Comparison of ENCODE assay signal across 14 mouse cellular contexts in the genomic region with DNA sequence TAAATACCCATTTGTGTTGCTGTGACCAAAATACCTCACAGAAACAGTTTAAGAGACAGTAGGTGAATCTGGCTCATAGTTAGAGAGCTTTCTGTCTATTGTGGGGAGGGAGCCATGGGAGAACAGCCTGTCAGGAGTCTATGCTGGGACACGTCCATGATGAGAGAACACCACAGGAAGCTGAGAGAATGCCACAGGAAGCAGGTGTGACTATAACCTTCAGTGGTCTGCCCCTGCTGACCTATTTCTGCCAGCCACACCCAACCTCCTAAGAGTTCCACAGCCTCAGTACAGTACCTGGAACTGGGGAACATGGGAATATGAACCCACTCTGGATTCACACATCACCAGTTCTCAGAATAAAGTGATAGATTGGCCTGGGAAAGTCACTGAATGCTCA. TPM values are rescaled to one million over a fixed set of nuclear protein-coding genes. Genes with fewer than 3 reads are reported as not detected.
"Had no signal": no experiment of that assay in that cellular context is flagged by ENCODE, and none has a peak within 500 bp of the region (broad histone marks: within the 10 kb centered on the region; RNA-seq: fewer than 3 reads in every experiment).

No protein-coding gene starts in this region.

- H3K4me3 ChIP-seq: layer of hippocampus, adult 2 months; limb, embryonic 15.5 days; liver, embryonic 12.5 days; lung, embryonic 15.5 days; midbrain, embryonic 13.5 days; myocyte; neural tube, embryonic 12.5 days had no signal

- ATAC-seq: liver, embryonic 12.5 days; midbrain, embryonic 13.5 days had no signal

- H3K4me1 ChIP-seq: limb, embryonic 15.5 days; lung, embryonic 15.5 days; midbrain, embryonic 13.5 days; neural tube, embryonic 12.5 days had no signal

- DNase-seq: kidney, adult 11 months; kidney, postnatal 10 days; kidney, postnatal 4 days; lung, postnatal 14 days; spleen, adult 18-20 months had no signal

RNA-seq across cellular contexts. Expression of a gene that starts 37.9 kb away (rescaled TPM):
- total RNA-seq: megakaryocyte-erythroid progenitor cell, adult 5-6 weeks; neutrophil, adult 5-6 weeks had no signal

RNA-seq across cellular contexts. Expression of a gene that starts 49.7 kb away (rescaled TPM):
- polyA plus RNA-seq: myocyte had no signal
